Mouse (Mus musculus) intestine, postnatal 0 days (tissue): Measurements from ENCODE around the gene Ckap2l. TPM values are rescaled to one million over a fixed set of nuclear protein-coding genes. Genes with fewer than 3 reads are reported as not detected.

Source experiments
- ATAC-seq: fragments of 200-750 bp; cut with Nextera tagmentation; 2 replicates; pipeline ENCODE4 v1.8.0; 2017; ENCODE audit warnings: mild to moderate bottlenecking, moderate TSS enrichment, moderate library complexity
- H3K27ac ChIP-seq: fragments of 300-500 bp; sonication (generic); 2 replicates; pipeline ENCODE4 v1.5.1; 2014; ENCODE audit warnings: mild to moderate bottlenecking, low read depth, low read length, moderate library complexity
- H3K27me3 ChIP-seq: fragments of 300-500 bp; sonication (generic); replicated peaks from 2 replicates; pipeline ENCODE4 v1.6.1; 2014; ENCODE audit warnings: low read length, mixed read lengths; ENCODE audit not compliant: control insufficient read depth, insufficient read depth
- H3K36me3 ChIP-seq: fragments of 300-500 bp; sonication (generic); 2 replicates; pipeline ENCODE4 v1.6.1; 2014; ENCODE audit warnings: mild to moderate bottlenecking, moderate library complexity; ENCODE audit not compliant: control insufficient read depth, insufficient read depth
- H3K4me1 ChIP-seq: fragments of 300-500 bp; sonication (generic); replicated peaks from 2 replicates; pipeline ENCODE4 v1.6.1; 2014; ENCODE audit warnings: antibody characterized with exemption, low read length, mixed read lengths; ENCODE audit not compliant: control insufficient read depth, insufficient read depth
- H3K4me2 ChIP-seq: fragments of 300-500 bp; sonication (generic); replicated peaks from 2 replicates; pipeline ENCODE4 v1.6.1; 2014; ENCODE audit warnings: low read depth, mild to moderate bottlenecking, moderate library complexity
- H3K4me3 ChIP-seq: fragments of 300-500 bp; sonication (generic); 2 replicates; pipeline ENCODE4 v1.5.1; 2014; ENCODE audit warnings: low read depth, low read length
- H3K9ac ChIP-seq: fragments of 300-500 bp; sonication (generic); 2 replicates; pipeline ENCODE4 v1.6.1; 2014; ENCODE audit warnings: mild to moderate bottlenecking, low read depth, low read length
- H3K9me3 ChIP-seq: fragments of 300-500 bp; sonication (generic); 2 replicates; pipeline ENCODE4 v1.6.1; 2016; ENCODE audit warnings: mixed run types; ENCODE audit not compliant: control insufficient read depth
- CTCF ChIP-seq: sonication (generic); IDR thresholded peaks from 2 replicates; pipeline ENCODE4 v1.5.1; 2016; ENCODE audit warnings: low read depth, mild to moderate bottlenecking, control low read depth, antibody characterized with exemption, moderate library complexity
- WGBS: fragments of 180-500 bp; shearing (Covaris S2); extraction: QIAGEN DNeasy Blood & Tissue Kit; methylation state at CpG from one replicate; pipeline ENCODE4 v1.1.7; 2014; 5-methylcytosine and 5-hydroxymethylcytosine counted together
- polyA plus RNA-seq: library from polyadenylated mRNA; unstranded; fragments of >200 nt; fragmentation: Nextera tagmentation; extraction: Ambion mirVana; gene quantifications from 2 replicates; pipeline ENCODE4 v1.2.1, GENCODE M21; 2015

The Ckap2l gene
- polyA plus RNA-seq, 1 experiment from 2014 or later: 11.0 TPM

DNA sequence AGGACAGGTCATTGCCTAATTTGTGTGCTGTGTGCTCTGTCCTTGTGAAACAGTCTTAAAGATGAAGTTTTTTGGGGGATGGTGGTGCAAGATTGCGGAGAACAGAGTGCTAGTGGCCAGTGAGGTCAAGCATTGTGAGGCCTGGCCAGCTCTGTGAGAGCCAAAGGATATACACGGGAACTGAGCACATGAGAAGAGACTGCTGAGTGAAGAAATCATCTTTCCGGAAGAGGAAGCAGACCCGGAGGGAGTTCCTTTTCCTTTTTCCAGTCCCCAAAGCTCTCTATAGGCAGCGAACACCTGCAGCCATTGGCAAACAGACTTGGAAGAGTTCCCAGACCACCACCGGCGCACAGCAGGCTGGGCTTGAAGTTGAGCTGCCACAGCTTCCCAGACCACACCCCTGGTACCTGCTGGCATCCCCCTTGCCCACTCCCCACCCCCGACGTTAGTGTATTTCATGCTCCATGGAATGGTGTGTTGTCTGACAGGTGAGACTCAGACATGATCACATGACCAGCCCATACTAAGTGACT lies 75.8 kb downstream of the Ckap2l start:
- Histone ChIP-seq H3K9ac (no peak overlapping the region), H3K4me2 (no peak overlapping the region), H3K27ac (no peak overlapping the region), H3K4me1 (no peaks in the 10 kb centered on the region), H3K36me3 (no peaks in the 10 kb centered on the region), H3K27me3 (no peaks in the 10 kb centered on the region), H3K4me3 (no peak overlapping the region), H3K9me3 (no peaks in the 10 kb centered on the region)
- no peak for TF ChIP-seq CTCF
- no peak for ATAC-seq
- WGBS: 68% methylated on average over 9 of the region's 9 CpGs

GRCm38 (mm10) chr2:129218537-129219105 lies 78.4 kb downstream of the Ckap2l start:
- H3K9me3 ChIP-seq: no peaks in the 10 kb centered on the region
- no peak for ATAC-seq
- H3K36me3 ChIP-seq: no peaks in the 10 kb centered on the region
- no peak overlapping the region for H3K4me2 ChIP-seq
- 92% methylated on average over 4 of the region's 4 CpGs for WGBS
- H3K27ac ChIP-seq: no peak overlapping the region
- no peak overlapping the region for H3K4me3 ChIP-seq
- no peak overlapping the region for H3K9ac ChIP-seq
- no peak for TF ChIP-seq CTCF
- no peaks in the 10 kb centered on the region for H3K4me1 ChIP-seq
- H3K27me3 ChIP-seq: no peaks in the 10 kb centered on the region

Other genes with a start within 250 kb of the Ckap2l start
- gene Vinac1, start 249.0 kb downstream of the Ckap2l start, polyA plus RNA-seq: not detected in 2 replicates
- 3.4 and 3.5 TPM in 2 replicates for gene Ttl, start 231.3 kb downstream of the Ckap2l start, polyA plus RNA-seq
- 5.3 and 6.0 TPM in 2 replicates for gene Polr1b, start 196.2 kb downstream of the Ckap2l start, polyA plus RNA-seq
- 17.6 and 19.0 TPM in 2 replicates for gene Chchd5, start 167.5 kb downstream of the Ckap2l start, polyA plus RNA-seq
- gene Slc20a1, start 98.4 kb downstream of the Ckap2l start, polyA plus RNA-seq: 14.4 and 16.0 TPM in 2 replicates
- 10.2 and 18.4 TPM in 2 replicates for gene Il1a, start 12.8 kb upstream of the Ckap2l start, polyA plus RNA-seq
- 0.33 and 0.35 TPM in 2 replicates for gene Il1b, start 73.9 kb upstream of the Ckap2l start, polyA plus RNA-seq
- gene F830045P16Rik, start 239.4 kb upstream of the Ckap2l start, polyA plus RNA-seq: not detected in 2 replicates